Comparison of ENCODE assay signal across 18 mouse cellular contexts in genomic region chr14:119464883-119465282, GRCm38 (mm10).
DNase-seq lines count a peak whose midpoint lies in the region; ATAC-seq lines count a peak whose summit lies in the region.
"Had no signal": no experiment of that assay in that cellular context is flagged by ENCODE, and none has a peak within 500 bp of the region (broad histone marks: within the 10 kb centered on the region; RNA-seq: fewer than 3 reads in every experiment).

No protein-coding gene starts in this region.

- ATAC-seq in frontal cortex, adult (ENCODE audit: low TSS enrichment), result 0 out of 2 replicates have a peak, but pooled peaks have one; percentile 15
- ATAC-seq in monocyte, adult 5-6 weeks (replicated peaks; ENCODE audit: insufficient number of reproducible peaks, low FRiP score, low TSS enrichment, poor library complexity, severe bottlenecking), result no peak
- ATAC-seq: hindbrain, postnatal 0 days; intestine, embryonic 16.5 days had no signal

- DNase-seq in cerebellum, postnatal 14 days, result peak; percentile 40 to 57
- DNase-seq in cerebellum, adult 18-20 months, result no peak
- DNase-seq in frontal cortex, adult 2 months (ENCODE audit: extremely low spot score in 1 of 2, low spot score in 1 of 2), result no peak
- DNase-seq in right cerebral cortex, postnatal 14 days, result peak; percentile 10
- no peak for DNase-seq in right cerebral cortex, adult 2 months (ENCODE audit: low spot score in 2 of 2)
- DNase-seq in telencephalon, adult 2 months (ENCODE audit: low read depth, low spot score), result peak; percentile 43
- DNase-seq: adrenal gland, postnatal 14 days; gastrocnemius, postnatal 14 days; heart, adult 18-20 months; heart, postnatal 14 days; kidney, adult 9 months; kidney, postnatal 25 days; liver; lung, postnatal 4 days had no signal

Comparison
In these comparisons a context has a peak if more than half of its experiments do, and no peak if none do; other contexts are left out.
1. DNase-seq: peak in cerebellum, postnatal 14 days (2 of 2), right cerebral cortex, postnatal 14 days (single experiment) and telencephalon, adult 2 months (single experiment); none in cerebellum, adult 18-20 months (0 of 2), frontal cortex, adult 2 months (0 of 2) and right cerebral cortex, adult 2 months (0 of 2).